Comparison of ENCODE assay signal across 8 mouse cellular contexts in the genomic region with DNA sequence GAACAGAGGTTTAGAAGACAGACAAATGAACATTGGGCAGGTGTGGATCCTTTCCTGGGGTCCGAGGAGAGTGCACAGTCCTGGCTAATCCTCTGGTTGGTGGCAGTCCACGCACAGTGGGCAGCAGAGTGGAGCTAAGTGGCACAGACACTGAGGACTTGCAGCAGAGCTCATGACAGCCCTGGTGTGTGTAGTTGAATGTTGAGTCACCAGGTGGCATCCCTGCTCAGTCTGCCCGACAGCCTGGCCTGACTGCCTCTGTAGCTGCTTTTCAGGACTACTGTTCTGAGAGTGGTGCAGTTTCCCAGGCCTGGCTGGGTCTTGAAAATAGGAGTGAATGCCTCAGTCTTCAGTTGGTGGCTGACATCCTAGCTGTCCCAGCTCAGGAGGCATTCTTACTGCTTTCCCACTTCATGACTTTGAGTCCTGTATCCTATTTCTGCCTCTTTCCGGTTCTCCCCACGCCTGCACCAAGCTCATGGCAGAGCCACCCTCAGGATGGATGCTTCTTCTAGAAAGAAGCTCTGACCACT. TPM values are rescaled to one million over a fixed set of nuclear protein-coding genes. Genes with fewer than 3 reads are reported as not detected.
DNase-seq lines count a peak whose midpoint lies in the region; ATAC-seq and TF ChIP-seq lines count a peak whose summit lies in the region.

No protein-coding gene starts in this region.

- 49% methylated on average over 5 of the region's 5 CpGs for WGBS in heart, embryonic 14.5 days

- TF ChIP-seq POLR2A in cortical plate, adult 2 months (IDR thresholded peaks at IDR 0.05; ENCODE audit: extremely low read depth, insufficient read depth, low read length) = no peak
- no peak for TF ChIP-seq POLR2A in testis, adult 2 months (IDR thresholded peaks at IDR 0.05; ENCODE audit: control insufficient read depth, low read depth, low read length)

- no peak overlapping the region for H3K4me2 ChIP-seq in heart, embryonic 14.5 days (ENCODE audit: low read length)

- no peaks in the 10 kb centered on the region for H3K9me3 ChIP-seq in heart, embryonic 14.5 days (ENCODE audit: control insufficient read depth, low read length)

- H3K9ac ChIP-seq in heart, embryonic 14.5 days (ENCODE audit: low read length) = no peak overlapping the region

- H3K36me3 ChIP-seq in heart, embryonic 14.5 days (ENCODE audit: control insufficient read depth, insufficient read depth, low read length) = no peaks in the 10 kb centered on the region
- no peaks in the 10 kb centered on the region for H3K36me3 ChIP-seq in testis, adult 2 months (ENCODE audit: control insufficient read depth, insufficient read depth, low read length)

- H3K4me3 ChIP-seq in cortical plate, adult 2 months (ENCODE audit: insufficient read depth, low read length) = no peak overlapping the region
- no peak overlapping the region for H3K4me3 ChIP-seq in heart, embryonic 14.5 days (ENCODE audit: control insufficient read depth in 1 of 2, insufficient read depth in 1 of 2, low read depth in 1 of 2, low read length in 2 of 2)
- H3K4me3 ChIP-seq in testis, adult 2 months (ENCODE audit: control insufficient read depth, low read depth, low read length) = no peak overlapping the region

- H3K27ac ChIP-seq in cortical plate, adult 2 months (ENCODE audit: insufficient read depth, low read length) = no peak overlapping the region
- no peak overlapping the region for H3K27ac ChIP-seq in heart, embryonic 14.5 days (replicated peaks in 1 of 2; ENCODE audit: control insufficient read depth in 1 of 2, insufficient read depth in 1 of 2, low read depth in 2 of 2, low read length in 2 of 2)
- H3K27ac ChIP-seq in testis, adult 2 months (ENCODE audit: control insufficient read depth, insufficient read depth, low read depth, low read length) = no peak overlapping the region

- H3K4me1 ChIP-seq in cortical plate, adult 2 months (ENCODE audit: control insufficient read depth, insufficient read depth, low read length) = no peaks in the 10 kb centered on the region
- H3K4me1 ChIP-seq in heart, embryonic 14.5 days (ENCODE audit: control insufficient read depth in 2 of 2, insufficient read depth in 2 of 2, low read length in 2 of 2) = no peaks in the 10 kb centered on the region
- no peaks in the 10 kb centered on the region for H3K4me1 ChIP-seq in testis, adult 2 months (ENCODE audit: control insufficient read depth, insufficient read depth, low read length)

- ATAC-seq in heart, embryonic 14.5 days (ENCODE audit: insufficient number of reproducible peaks, insufficient read depth, low FRiP score, low read depth) = peak; percentile 59; the same call in 1 of the 2 replicates

- peak; percentile 24 for DNase-seq in thymus, postnatal 0 days (ENCODE audit: low spot score)
- DNase-seq in thymus, adult 18-20 months = no peak
- DNase-seq in kidney, postnatal 4 days = peak; percentile 58 to 68
- DNase-seq in lung, postnatal 36 days = peak; percentile 51
- no peak for DNase-seq in gastrocnemius, postnatal 36 days

- TF ChIP-seq CTCF in cortical plate, adult 2 months (IDR thresholded peaks at IDR 0.05; ENCODE audit: extremely low read depth, insufficient read depth, low read length) = peak; percentile 67
- peak; percentile 60; the same call in 1 of the 2 replicates for TF ChIP-seq CTCF in testis, adult 2 months (IDR thresholded peaks at IDR 0.05; ENCODE audit: control insufficient read depth, insufficient read depth, insufficient replicate concordance, low read depth, low read length)

- no peaks in the 10 kb centered on the region for H3K27me3 ChIP-seq in heart, embryonic 14.5 days (ENCODE audit: control insufficient read depth, insufficient read depth, low read length)
- H3K27me3 ChIP-seq in testis, adult 2 months (ENCODE audit: control insufficient read depth, insufficient read depth, low read length) = no peaks in the 10 kb centered on the region

- intact Hi-C loops in gastrocnemius, postnatal 36 days (cut with DNase I) = no loop called here

RNA-seq across cellular contexts. Expression of gene Acox2, which starts 16.7 kb away (rescaled TPM):
- polyA plus RNA-seq in thymus, postnatal 0 days (2015; fragmentation: Nextera tagmentation; extraction: Ambion mirVana) = 0.71 and 0.75 TPM in 2 replicates
- 0.06 TPM in 2 replicates for polyA plus RNA-seq in cortical plate, adult 2 months (2012; rRNA removed)
- not detected in 2 replicates for polyA plus RNA-seq in heart, embryonic 14.5 days (2014; fragmentation: Nextera tagmentation; extraction: Ambion mirVana)
- polyA plus RNA-seq in testis, adult 2 months (2012; rRNA removed) = 0.35 and 0.48 TPM in 2 replicates
- total RNA-seq in gastrocnemius, postnatal 36 days (2021) = under 1 TPM in 1 of 2 experiments, not detected in 1; 0.37 TPM

RNA-seq across cellular contexts. Expression of gene Kctd6, which starts 28.5 kb away (rescaled TPM):
- 10.2 and 12.6 TPM in 2 replicates for polyA plus RNA-seq in thymus, postnatal 0 days (2015; fragmentation: Nextera tagmentation; extraction: Ambion mirVana)
- 36.7 and 38.8 TPM in 2 replicates for polyA plus RNA-seq in cortical plate, adult 2 months (2012; rRNA removed)
- polyA plus RNA-seq in heart, embryonic 14.5 days (2014; fragmentation: Nextera tagmentation; extraction: Ambion mirVana) = 14.3 and 14.8 TPM in 2 replicates
- polyA plus RNA-seq in testis, adult 2 months (2012; rRNA removed) = 2.4 and 2.8 TPM in 2 replicates
- total RNA-seq in gastrocnemius, postnatal 36 days (2021) = 1 to 10 TPM; 5.7 to 7.7 TPM

Comparison
In these comparisons a context has a peak if more than half of its experiments do, and no peak if none do; other contexts are left out.
1. DNase-seq: peak in thymus, postnatal 0 days (single experiment), kidney, postnatal 4 days (2 of 2) and lung, postnatal 36 days (single experiment); none in thymus, adult 18-20 months (0 of 2) and gastrocnemius, postnatal 36 days (0 of 2).